Mouse (Mus musculus): ENCODE data around the gene Ttc39b. TPM values are rescaled to one million over a fixed set of nuclear protein-coding genes. Genes with fewer than 3 reads are reported as not detected.
A peak's percentile ranks its signal among the peaks of the same experiment; 100 is the strongest.

The Ttc39b gene
- polyA plus RNA-seq, 1 experiment from 2014 or later, result 2.1 TPM

- H3K27ac ChIP-seq (replicated peaks), result no peak overlapping the region
- peak overlapping the region; percentile 46 for H3K4me2 ChIP-seq
- H3K27me3 ChIP-seq (replicated peaks), result no peaks in the 10 kb centered on the region
- 35% methylated on average over 13 of the region's 13 CpGs for WGBS
- no peaks in the 10 kb centered on the region for H3K9me3 ChIP-seq
- 0 out of 2 replicates have a peak overlapping the region, but pooled peaks have one; percentile 6 for H3K4me3 ChIP-seq
- H3K36me3 ChIP-seq, result no peaks in the 10 kb centered on the region
- no peak overlapping the region for H3K9ac ChIP-seq
- ATAC-seq (ENCODE audit: extremely low read depth, insufficient number of reproducible peaks, low FRiP score, low TSS enrichment), result no peak
- peaks cover 35% of the 10 kb centered on the region for H3K4me1 ChIP-seq
Measured at GRCm38 (mm10) chr4:83302887-83303827, 20.9 kb downstream of the Ttc39b start.

- H3K9ac ChIP-seq, result no peak overlapping the region
- H3K9me3 ChIP-seq, result no peaks in the 10 kb centered on the region
- peaks cover 26% of the 10 kb centered on the region for H3K4me1 ChIP-seq
- no peaks in the 10 kb centered on the region for H3K27me3 ChIP-seq (replicated peaks)
- 84% methylated on average over 16 of the region's 16 CpGs for WGBS
- no peak overlapping the region for H3K27ac ChIP-seq (replicated peaks)
- H3K4me3 ChIP-seq, result no peak overlapping the region
- H3K4me2 ChIP-seq, result no peak overlapping the region
- no peak for ATAC-seq (ENCODE audit: extremely low read depth, insufficient number of reproducible peaks, low FRiP score, low TSS enrichment)
- no peaks in the 10 kb centered on the region for H3K36me3 ChIP-seq
Measured at GRCm38 (mm10) chr4:83302123-83302737, 21.8 kb downstream of the Ttc39b start.

GRCm38 (mm10) chr4:83301713-83302112 is 22.3 kb downstream of the Ttc39b start:
- H3K27me3 ChIP-seq (replicated peaks), result no peaks in the 10 kb centered on the region
- ATAC-seq (ENCODE audit: extremely low read depth, insufficient number of reproducible peaks, low FRiP score, low TSS enrichment), result no peak
- H3K9ac ChIP-seq, result no peak overlapping the region
- H3K4me2 ChIP-seq, result no peak overlapping the region
- H3K4me1 ChIP-seq, result peaks cover 23% of the 10 kb centered on the region
- H3K36me3 ChIP-seq, result no peaks in the 10 kb centered on the region
- no peak overlapping the region for H3K27ac ChIP-seq (replicated peaks)
- H3K9me3 ChIP-seq, result no peaks in the 10 kb centered on the region
- no peak overlapping the region for H3K4me3 ChIP-seq
- 87% methylated on average over 1 of the region's 1 CpGs for WGBS

- Histone ChIP-seq H3K4me3 (peak overlapping the region; percentile 53), H3K36me3 (no peaks in the 10 kb centered on the region), H3K4me2 (peak overlapping the region; percentile 79), H3K4me1 (peaks cover 15% of the 10 kb centered on the region), H3K9ac (peak overlapping the region; percentile 71), H3K27ac (replicated peaks) (0 out of 2 replicates have a peak overlapping the region, but pooled peaks have one; percentile 43), H3K9me3 (no peaks in the 10 kb centered on the region), H3K27me3 (replicated peaks) (no peaks in the 10 kb centered on the region)
- ATAC-seq (ENCODE audit: extremely low read depth, insufficient number of reproducible peaks, low FRiP score, low TSS enrichment), result no peak; the same call in 1 of the 2 replicates
- WGBS, result 6% methylated on average over 12 of the region's 12 CpGs
Measured at GRCm38 (mm10) chr4:83284768-83285350, 39.2 kb downstream of the Ttc39b start.

- Histone ChIP-seq H3K27ac (replicated peaks) (0 out of 2 replicates have a peak overlapping the region, but pooled peaks have one; percentile 43), H3K9me3 (no peaks in the 10 kb centered on the region), H3K9ac (peak overlapping the region; percentile 71), H3K36me3 (no peaks in the 10 kb centered on the region), H3K4me1 (peaks cover 15% of the 10 kb centered on the region), H3K4me2 (peak overlapping the region; percentile 79), H3K4me3 (peak overlapping the region; percentile 53), H3K27me3 (replicated peaks) (no peaks in the 10 kb centered on the region)
- no peak; the same call in 1 of the 2 replicates for ATAC-seq (ENCODE audit: extremely low read depth, insufficient number of reproducible peaks, low FRiP score, low TSS enrichment)
- WGBS, result 19% methylated on average over 19 of the region's 19 CpGs
Measured at GRCm38 (mm10) chr4:83283973-83284767, 39.9 kb downstream of the Ttc39b start.

GRCm38 (mm10) chr4:83282424-83282823 is 41.6 kb downstream of the Ttc39b start:
- Histone ChIP-seq H3K4me3 (no peak overlapping the region), H3K4me1 (peaks cover 15% of the 10 kb centered on the region), H3K4me2 (no peak overlapping the region), H3K27me3 (replicated peaks) (no peaks in the 10 kb centered on the region), H3K27ac (replicated peaks) (no peak overlapping the region), H3K9me3 (no peaks in the 10 kb centered on the region), H3K9ac (no peak overlapping the region), H3K36me3 (no peaks in the 10 kb centered on the region)
- no peak for ATAC-seq (ENCODE audit: extremely low read depth, insufficient number of reproducible peaks, low FRiP score, low TSS enrichment)
- WGBS, result 52% methylated on average over 6 of the region's 6 CpGs

GRCm38 (mm10) chr4:83279236-83279635 is 44.8 kb downstream of the Ttc39b start:
- 80% methylated on average over 7 of the region's 7 CpGs for WGBS
- H3K36me3 ChIP-seq, result no peaks in the 10 kb centered on the region
- no peak overlapping the region for H3K27ac ChIP-seq (replicated peaks)
- no peak overlapping the region for H3K9ac ChIP-seq
- ATAC-seq (ENCODE audit: extremely low read depth, insufficient number of reproducible peaks, low FRiP score, low TSS enrichment), result no peak
- no peaks in the 10 kb centered on the region for H3K27me3 ChIP-seq (replicated peaks)
- no peak overlapping the region for H3K4me2 ChIP-seq
- H3K4me3 ChIP-seq, result no peak overlapping the region
- no peaks in the 10 kb centered on the region for H3K9me3 ChIP-seq
- H3K4me1 ChIP-seq, result peaks cover 9% of the 10 kb centered on the region

GRCm38 (mm10) chr4:83274241-83274640 is 49.8 kb downstream of the Ttc39b start:
- no peak overlapping the region for H3K9ac ChIP-seq
- no peaks in the 10 kb centered on the region for H3K36me3 ChIP-seq
- no peak overlapping the region for H3K27ac ChIP-seq (replicated peaks)
- H3K27me3 ChIP-seq (replicated peaks), result no peaks in the 10 kb centered on the region
- H3K4me1 ChIP-seq, result no peaks in the 10 kb centered on the region
- 61% methylated on average over 2 of the region's 2 CpGs for WGBS
- no peak for ATAC-seq (ENCODE audit: extremely low read depth, insufficient number of reproducible peaks, low FRiP score, low TSS enrichment)
- no peak overlapping the region for H3K4me2 ChIP-seq
- H3K9me3 ChIP-seq, result no peaks in the 10 kb centered on the region
- H3K4me3 ChIP-seq, result no peak overlapping the region

GRCm38 (mm10) chr4:83273616-83274050 is 50.4 kb downstream of the Ttc39b start:
- no peaks in the 10 kb centered on the region for H3K36me3 ChIP-seq
- no peak overlapping the region for H3K9ac ChIP-seq
- H3K9me3 ChIP-seq, result no peaks in the 10 kb centered on the region
- 65% methylated on average over 19 of the region's 19 CpGs for WGBS
- no peak for ATAC-seq (ENCODE audit: extremely low read depth, insufficient number of reproducible peaks, low FRiP score, low TSS enrichment)
- H3K4me1 ChIP-seq, result no peaks in the 10 kb centered on the region
- no peak overlapping the region for H3K27ac ChIP-seq (replicated peaks)
- H3K4me3 ChIP-seq, result no peak overlapping the region
- no peak overlapping the region for H3K4me2 ChIP-seq
- no peaks in the 10 kb centered on the region for H3K27me3 ChIP-seq (replicated peaks)

GRCm38 (mm10) chr4:83272917-83273615 is 51.0 kb downstream of the Ttc39b start:
- Histone ChIP-seq H3K27ac (replicated peaks) (no peak overlapping the region), H3K4me1 (no peaks in the 10 kb centered on the region), H3K36me3 (no peaks in the 10 kb centered on the region), H3K9ac (no peak overlapping the region), H3K4me3 (no peak overlapping the region), H3K9me3 (no peaks in the 10 kb centered on the region), H3K27me3 (replicated peaks) (no peaks in the 10 kb centered on the region), H3K4me2 (no peak overlapping the region)
- no peak for ATAC-seq (ENCODE audit: extremely low read depth, insufficient number of reproducible peaks, low FRiP score, low TSS enrichment)
- 75% methylated on average over 9 of the region's 9 CpGs for WGBS

Data from heart, embryonic 13.5 days (tissue).